Mouse (Mus musculus) thymus, postnatal 36 days (tissue): ENCODE data around the gene Apex1.
"Not testable (repeated sequence)": the region's sequence is repeated elsewhere in the genome, so short reads cannot be mapped to it uniquely, and the experiment has no call there.

Experiments used
- DNase-seq, 2 experiments: peaks; one replicate each; pipeline ENCODE4 v3.0.0; 2022; ENCODE audit warnings: mixed read lengths in 2 of 2

The Apex1 gene

DNA sequence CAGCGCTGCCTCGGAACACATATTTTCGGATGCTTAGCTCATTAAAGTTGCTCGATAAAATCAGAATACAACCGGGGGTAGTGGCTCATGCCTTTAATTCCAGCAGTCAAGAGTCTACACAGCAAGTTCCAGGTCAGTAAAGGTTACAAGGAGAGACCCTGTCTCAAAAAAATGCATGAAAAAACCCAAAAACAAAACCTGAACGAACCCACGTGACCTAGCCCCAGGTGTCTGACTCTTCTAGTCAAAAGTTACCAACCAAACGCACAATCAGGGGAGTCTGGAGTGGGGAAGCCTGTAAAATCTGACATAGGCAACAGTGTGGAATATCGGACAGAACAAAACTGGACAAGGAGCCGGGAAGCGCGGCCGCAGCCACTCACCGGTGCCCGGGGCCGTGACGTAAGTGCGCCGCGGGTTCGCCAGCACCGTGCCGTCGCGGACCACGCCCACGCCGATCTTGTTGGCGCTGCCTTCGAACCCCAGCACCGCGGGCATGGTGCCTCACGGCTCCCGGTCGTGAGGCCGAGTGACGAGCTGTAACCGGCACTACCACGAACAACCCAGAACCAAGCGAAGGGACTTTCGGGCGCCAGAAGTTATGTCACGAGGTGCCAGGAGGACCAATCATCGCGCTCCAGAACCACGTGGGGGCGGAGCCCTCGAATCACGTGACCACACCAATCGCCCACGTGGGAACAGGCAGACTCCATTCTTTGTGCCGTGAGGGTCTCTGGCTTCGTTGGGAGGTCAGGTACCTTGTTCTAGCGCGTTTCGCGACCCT lies at the start of gene Apex1, which contains the start of gene Osgep:
Gene Apex1 (plus strand): TSS at position 688 of the 784 bp plus-strand sequence.
Gene Osgep (minus strand): TSS at position 613 of the 784 bp plus-strand sequence.
- peak; percentile 95 to 96 for DNase-seq

DNA sequence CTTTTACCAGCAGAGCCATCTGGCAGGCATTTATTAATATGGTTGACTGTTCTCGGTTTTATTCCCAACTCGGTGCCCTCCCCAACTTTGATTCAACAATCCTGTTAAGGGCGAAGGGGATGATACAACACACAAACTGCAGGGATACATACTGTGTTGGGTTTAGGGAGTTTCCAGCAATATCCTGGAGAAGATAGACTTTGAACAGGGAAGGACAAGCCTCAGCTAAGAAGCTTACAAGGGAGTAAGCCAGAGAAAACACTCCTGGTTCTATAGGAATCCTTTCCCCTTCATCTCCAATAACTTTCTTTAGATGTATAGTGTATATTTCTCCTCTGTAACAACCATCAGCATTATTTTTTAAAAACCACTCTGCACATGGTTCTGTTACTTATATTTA lies 49.6 kb upstream of the Apex1 start:
- DNase-seq: no peak

DNA sequence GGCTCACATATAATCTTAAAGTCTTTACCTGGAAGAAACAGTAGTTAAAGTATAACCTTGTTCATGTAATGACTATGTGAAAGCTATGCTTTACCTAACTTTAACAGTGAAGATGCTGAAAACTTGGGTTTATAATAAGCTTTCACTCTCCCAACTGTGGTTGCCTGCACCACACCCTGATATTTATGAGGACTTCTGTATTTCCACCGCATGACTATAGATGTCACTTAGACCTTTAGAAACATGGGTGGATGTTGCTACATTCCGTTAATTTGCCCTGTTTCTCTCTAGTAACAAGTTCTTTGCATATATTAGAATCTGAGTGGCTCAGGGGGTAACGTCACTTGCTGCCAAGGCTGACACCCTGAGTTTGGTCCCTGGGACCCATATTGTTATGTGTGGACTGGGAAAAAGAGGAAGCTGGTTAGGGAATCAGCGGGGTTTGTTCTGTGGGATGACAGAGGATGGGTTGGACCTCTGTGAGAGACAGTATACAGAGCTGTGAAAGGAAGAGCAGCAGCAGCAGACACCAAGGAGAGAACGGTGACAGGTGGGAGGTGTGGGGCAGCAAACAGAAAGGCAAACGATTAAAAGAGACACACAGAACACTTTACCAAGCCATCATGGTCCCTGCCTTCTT lies 49.1 kb upstream of the Apex1 start:
- DNase-seq: no peak

DNA sequence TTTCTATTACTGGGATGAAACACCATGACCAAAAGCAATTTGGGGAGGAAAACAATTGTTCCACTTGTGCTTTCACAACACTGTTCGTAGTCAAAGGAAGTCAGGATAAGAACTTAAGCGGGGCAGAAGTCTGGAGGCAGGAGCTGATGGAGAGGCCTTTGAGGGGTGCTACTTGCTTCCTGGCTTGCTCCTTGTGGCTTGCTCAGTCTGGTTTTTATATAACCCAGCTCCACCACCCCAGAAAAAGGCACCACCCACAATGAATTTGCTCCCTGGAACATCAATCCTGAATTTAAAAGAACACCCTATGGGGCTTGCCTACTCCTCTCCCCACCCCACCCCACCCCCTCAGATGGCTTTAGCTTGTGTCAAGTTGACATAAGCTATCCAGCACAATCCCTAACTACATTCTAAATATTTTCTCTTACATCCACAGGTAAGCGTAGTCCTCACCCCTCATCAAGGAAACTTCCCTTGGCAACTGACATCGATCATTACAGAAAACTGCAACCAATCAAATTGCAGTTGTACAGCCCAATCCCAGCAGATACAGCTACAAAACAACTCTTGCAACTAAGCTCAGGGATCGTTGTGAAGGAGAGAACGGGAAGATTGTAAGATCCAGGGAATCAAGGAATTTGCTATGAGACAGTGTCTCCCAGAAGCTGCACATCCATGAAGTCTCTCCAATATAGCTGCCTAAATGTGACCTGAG lies 48.4 kb upstream of the Apex1 start:
- DNase-seq: no peak

DNA sequence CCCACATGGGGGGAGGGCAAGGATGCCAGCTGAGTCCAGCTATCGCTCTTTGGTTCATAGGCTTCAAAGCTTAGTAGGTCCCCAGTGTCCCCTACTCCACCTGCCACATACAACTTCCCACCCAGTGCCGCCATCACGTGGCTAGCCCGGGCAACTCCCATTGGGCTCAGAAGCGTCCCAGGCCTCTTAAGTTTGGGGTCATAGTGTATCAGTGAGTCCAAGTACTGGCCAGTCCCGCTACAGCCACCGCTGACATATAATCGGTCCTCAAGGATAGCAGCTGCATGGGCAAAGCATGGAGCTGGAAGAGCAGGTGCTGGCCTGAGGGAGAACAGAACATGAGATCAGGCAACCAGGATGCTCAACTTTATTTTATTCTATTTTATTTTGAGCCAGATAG lies 33.1 kb upstream of the Apex1 start:
- DNase-seq: no peak

DNA sequence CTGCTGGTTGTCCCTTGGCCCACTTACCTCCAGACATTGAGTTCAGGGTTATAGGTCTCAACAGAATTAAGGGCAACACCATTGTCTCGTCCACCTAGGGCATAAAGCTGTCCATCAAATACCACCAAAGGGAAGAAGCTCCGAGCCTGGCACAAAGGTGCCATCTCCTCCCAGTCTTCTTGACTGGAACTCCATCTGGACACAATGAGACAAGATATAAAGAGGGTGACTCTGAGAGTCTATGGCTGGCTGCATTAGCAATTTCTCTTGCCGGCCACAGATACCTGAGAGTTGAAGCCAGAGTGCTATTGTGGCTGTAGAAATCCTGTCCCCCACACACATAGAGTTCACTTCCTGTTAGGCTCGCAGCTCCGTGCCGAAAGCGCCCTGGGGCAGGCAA lies 32.7 kb upstream of the Apex1 start:
- no peak for DNase-seq

DNA sequence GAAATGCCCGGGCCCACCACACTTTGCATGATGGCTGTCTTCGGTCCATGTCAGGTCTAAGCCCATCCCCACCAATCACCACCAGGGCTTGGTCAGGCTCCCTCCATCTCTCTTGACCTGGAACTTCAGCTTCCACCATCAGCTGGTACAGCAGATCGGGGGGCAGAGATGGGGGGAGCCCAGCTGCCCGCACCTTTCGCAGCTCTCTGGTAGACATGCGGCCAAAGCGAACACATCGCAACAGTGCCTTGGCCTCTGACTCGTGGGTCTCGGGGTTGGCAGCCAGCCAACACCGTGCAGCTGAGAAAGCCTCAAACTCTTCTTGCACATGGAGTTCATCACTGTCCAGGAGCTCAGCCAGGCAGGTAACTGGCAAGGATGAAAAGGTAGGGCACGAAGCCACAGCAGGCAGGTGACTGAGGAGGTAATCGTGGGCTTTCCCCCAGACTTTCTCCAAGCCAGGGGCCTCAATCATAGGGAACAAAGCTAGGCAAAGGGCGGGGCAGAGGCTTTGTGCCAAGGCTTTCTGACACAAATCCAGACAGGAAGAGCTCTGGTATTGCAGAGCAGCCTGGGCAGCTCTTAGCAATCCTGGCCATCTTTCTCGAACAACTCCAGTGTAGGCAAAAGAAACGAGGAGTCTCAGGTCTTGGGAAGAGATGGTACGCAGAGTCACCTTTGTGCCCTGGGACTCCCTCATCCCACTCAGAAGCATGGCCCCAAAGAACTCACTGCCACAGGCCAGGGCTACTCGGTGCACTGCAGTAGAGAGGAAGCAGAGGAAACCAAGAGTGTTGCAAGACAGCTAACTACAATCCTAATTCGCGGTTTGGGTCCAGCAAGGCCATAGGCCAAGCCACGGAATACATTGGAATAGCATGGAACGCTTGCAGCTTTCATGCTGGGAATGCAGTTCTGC lies 32.0 kb upstream of the Apex1 start:
- no peak for DNase-seq

DNA sequence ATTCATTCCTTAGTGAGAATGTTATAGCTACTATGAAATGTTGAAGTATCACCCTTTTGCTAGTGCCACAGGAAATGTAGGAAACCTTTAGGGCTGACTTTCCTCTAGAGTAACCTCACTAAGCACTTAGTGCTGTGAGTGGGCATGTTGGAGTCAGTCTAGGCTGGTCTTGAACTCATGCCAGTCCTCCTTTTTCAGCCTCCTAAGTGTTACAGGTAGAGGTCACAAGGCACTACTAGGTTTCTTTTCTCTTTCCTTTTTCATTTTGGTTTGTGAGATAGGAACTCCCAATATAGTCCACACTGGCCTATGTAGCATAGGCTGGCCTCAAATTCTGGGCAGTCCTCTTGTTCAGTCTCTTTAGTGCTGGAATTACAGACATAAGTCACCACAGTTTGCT lies 29.4 kb upstream of the Apex1 start:
- no peak for DNase-seq

DNA sequence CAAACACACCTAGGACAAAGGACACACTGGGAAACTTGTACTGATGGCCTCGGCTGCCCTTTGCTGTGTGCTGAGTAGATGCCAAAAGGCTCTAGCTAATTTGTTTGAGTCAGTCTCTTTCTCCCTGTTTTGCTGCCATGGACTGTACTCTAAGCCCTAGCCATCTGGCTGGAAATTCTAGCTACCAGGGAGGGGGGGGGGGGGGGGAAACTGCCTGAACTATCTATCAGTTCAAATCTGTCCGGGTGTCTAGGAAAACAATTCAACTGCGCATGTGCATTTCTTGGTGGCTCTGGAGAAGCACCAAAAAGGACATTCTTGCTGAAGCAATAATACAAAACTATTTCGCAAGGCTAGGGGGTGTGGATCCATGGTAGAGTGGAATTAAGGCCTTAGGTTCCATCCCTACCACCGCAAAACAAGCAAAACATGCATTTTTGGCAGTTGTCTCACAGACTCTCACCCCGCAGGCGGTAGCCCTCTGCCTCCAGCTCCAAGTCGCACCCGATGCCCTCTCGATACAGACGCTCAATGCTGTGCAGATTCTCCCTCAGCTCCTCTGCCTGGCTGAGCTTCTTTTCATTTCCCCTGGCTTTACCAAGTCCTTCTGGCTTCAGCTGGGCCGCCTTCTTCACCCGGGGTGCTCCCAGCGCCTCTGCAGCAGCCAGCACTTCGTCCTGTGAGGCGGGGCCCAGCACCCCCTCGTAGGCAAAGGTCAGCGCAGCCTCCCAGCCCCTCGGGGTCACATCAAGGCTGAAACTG lies 28.6 kb upstream of the Apex1 start:
- DNase-seq: no peak

DNA sequence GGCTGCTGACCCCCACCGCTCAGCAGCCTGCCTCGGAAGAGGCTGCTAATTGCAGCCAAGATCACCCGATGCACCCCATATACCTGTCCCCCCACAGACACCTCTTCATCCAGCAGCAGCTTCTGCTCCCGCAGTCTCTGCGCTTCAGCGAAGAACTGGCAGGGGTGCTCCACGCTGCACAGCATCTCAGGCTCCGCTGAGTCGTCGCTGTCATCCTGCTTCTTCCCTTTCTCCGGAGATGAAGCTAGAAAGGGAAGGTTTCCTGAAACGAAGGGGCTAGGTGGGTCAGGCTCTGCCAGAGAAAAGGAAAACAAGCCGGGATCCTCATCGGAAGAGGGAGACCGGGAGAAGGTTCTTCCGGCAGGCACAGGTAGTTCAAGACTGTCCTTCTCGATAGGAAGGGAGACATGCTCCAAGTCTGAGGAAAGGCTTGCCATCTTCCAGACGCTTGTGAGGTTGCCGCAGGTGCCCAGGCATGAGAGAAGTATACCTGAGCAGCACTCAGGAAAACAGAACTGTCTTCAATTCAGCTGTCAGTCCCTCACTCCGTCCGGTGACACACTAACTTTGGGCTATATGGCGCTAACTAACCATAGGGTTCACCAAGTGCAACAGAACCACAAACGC lies 27.9 kb upstream of the Apex1 start:
- no peak for DNase-seq

DNA sequence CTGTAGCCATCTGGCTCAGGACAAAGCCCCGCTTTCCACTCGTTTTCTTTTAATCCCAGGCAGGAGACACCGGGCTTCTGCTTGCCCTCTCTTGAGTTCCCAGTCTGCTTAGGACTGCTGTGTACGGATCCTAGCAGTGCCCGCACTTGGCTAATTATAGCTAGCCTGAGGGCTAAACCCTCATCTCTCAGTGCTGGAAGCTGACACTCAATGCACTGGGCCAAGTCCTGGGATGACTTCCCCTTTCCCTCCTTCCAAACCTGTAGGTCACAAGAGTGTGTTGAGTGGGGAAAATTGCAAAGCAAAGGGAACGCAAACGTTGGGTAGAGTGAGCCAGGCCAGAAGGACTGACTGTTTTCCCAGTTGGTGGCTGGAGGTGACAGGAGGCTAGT lies 27.4 kb upstream of the Apex1 start, which contains the start of gene Klhl33:
Gene Klhl33 (minus strand): TSS at position 134 of the 392 bp plus-strand sequence.
- DNase-seq: no peak

DNA sequence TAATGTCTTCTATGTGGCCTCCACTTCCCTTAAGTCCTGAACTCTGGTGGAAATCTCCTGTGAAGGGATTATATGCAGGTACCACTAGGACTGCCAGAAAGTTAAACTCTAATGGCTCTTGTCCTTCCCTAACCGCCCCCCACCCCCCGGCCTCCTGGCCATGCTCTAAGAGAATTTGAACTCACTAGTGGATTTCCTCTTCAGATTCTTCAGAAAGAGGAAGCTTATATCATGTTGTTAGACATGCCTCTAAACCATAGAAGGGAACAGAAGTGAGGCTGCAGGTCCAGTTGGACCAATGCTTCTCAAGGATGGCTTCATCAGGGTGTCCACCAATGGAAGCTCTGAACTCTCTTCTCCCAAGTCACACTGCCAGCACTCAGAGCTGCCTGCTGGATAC lies 26.8 kb upstream of the Apex1 start:
- not testable (repeated sequence) for DNase-seq

DNA sequence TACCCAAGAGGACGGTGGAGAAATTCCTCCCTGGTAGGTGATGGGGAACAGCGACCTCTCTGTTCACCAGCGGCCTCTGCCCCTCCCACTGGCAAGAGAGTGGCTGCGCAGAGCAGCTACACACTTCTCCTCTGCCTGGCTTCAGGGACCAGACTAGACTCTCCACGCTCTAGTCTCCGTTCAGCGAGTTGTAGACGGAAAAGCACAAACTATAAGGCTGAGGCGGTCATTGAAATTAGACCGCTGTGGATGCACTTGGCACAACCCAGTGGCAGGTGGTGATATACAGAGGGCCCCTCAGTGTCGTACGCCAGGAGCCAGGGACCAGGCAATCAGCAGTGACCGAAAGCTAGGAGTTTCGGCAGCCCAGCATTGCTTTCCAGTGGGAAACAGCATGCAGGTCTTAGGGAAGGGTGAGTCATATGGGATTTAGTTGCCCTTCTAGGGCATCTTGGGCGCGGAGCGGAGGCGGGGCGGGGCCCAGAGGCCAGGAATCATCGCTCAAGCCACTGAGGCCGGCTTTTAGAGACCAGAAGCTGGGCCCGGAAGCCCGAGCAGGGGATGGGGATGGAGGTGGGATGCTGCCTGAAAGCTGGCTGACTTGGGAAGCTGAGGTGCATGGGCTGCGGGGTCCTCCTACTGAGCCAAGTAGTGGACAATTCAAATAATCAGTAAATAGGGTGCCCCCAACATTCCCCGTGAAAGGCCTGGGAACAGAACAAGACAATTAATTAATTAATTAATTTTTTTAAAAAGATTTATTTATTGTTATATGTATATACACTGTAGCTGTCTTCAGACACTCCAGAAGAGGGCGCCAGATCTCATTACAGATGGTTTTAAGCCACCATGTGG lies 20.6 kb upstream of the Apex1 start:
- DNase-seq: no peak

DNA sequence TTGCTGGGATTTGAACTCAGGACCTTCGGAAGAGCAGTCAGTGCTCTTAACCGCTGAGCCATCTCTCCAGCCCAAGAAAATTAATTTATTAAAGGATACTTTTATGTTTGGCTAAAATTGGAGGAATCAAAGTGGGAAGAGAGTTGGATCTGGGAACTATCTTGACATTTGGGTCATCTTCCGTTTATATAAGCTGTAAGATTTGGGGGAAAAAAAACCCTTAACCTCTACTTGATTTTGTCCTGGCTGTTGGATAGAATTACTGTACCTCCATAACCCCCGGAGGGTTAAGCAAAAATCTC lies 20.0 kb upstream of the Apex1 start:
- no peak for DNase-seq

DNA sequence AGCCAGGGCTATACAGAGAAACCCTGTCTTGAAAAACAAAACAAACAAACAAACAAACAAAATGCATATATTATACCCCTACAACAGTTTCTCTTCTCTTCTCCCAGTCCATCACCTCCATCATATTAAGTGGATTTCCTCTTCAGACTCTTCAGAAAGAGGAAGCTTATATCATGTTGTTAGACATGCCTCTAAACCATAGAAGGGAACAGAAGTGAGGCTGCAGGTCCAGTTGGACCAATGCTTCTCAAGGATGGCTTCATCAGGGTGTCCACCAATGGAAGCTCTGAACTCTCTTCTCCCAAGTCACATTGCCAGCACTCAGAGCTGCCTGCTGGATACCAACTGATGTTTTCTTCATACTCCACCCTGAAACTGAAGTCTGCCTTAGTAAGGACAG lies 19.4 kb upstream of the Apex1 start:
- DNase-seq: not testable (repeated sequence)

DNA sequence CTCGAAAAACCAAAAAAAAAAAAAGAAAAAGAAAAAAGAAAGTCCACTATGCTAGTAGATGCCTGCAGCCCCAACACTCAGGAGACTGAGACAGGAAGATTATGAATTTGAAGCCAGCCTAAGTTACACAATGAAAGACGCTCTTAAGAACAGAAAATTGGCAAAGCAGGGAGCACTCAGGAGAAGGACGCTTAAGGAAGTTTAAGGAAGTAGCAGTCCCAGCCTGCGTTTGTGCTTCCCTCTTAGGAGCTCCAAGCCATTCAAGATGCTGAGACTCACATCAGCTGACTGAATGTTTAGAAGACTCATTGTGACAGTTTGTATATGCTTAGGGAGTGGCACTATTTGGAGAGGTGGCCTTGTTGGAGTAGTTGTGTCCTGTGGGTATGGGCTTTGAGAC lies 16.6 kb upstream of the Apex1 start:
- DNase-seq: no peak

DNA sequence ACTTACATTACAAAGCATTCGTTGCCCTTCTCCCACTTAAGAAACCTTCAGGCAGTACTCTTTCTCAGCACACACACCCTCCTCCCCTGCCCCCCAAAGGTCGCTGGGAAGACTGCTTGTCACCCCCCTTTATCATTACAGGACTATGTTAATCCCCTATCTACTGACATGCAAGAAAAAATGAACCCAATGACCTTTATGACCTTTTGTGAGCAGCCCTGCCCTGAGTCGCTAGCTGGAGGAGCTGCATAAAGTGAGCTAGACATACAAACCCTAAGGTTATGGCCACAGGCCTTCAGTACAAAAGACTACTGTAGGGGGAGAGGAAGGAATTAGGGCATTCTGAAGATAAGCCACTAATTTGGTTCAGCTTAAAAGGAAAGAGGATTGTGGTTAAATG lies 13.4 kb upstream of the Apex1 start:
- DNase-seq: no peak

DNA sequence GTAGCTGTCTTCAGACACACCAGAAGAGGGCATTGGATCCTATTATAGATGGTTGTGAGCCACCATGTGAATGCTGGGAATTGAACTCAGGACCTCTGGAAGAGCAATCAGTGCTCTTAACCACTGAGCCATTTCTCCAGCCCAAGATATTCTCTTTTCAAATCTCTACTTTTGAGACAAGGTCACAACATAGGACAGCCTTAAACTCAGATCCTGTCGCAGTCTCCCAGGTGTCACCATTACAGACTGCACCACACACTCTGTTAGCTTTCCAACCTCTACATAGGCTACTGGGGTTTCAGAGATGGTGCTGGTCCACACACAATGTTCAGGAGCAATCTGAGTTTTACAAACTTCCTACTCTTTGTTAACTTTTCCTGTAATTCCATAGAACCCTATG lies 1.3 kb upstream of the Apex1 start:
- not testable (repeated sequence) for DNase-seq

DNA sequence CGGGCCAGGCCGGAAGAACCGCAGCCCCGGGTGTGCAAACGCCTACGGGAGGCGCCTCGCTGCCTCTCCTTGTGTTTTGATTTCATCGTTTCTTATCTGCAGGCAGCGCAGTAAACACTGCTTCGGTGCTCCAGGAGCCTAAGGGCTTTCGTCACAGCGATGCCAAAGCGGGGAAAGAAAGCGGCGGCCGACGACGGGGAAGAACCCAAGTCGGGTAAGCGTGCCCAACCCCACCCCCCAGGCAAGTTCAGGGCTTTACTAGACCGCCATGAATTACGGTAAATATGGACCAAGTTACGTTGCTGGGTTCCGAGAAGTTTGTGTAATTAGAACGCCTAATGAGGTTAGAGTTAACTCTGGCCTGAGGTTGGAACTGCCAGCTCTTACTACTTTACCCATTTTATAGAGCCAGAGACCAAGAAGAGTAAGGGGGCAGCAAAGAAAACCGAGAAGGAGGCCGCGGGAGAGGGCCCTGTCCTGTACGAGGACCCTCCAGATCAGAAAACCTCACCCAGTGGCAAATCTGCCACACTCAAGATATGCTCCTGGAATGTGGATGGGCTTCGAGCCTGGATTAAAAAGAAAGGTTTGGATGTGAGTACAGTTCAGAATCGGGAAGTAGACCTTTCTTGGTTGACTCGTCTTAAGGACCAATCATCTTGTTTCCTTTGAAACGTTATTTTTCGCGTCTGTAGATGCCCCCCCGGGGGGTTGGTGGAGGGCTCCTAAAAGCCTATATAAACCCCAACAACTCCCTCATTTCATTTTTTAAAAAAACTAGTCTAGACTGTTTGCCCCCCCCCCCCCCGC lies 548 bp downstream of the Apex1 start:
- DNase-seq: no peak

DNA sequence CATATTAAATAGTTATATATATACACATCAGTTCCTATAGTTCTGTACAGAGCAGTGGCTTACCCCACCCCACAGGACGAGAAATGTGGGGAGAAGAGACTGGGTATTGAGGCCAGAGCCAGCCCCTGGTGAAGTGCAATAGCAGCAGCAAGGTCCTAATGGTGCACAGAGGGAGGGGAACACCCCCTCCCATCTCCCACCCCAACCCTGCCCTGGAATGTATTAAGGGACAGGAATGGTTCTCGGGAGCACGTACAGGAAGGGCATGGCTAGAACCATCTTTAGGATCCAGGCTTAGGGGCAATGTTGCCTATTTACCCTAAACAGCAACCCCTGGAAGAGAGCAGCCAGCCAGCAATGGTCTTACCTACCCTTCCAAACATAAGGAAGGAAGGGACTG lies 2.6 kb downstream of the Apex1 start:
- DNase-seq: no peak
